Mouse (Mus musculus): ENCODE measurements at regions not wholly inside any gene's neighbourhood (a gene's known extent, or its start where the extent isn't known, plus 50 kb on each side); places are given as distances from the start of the nearest gene placed in this dataset.

DNA sequence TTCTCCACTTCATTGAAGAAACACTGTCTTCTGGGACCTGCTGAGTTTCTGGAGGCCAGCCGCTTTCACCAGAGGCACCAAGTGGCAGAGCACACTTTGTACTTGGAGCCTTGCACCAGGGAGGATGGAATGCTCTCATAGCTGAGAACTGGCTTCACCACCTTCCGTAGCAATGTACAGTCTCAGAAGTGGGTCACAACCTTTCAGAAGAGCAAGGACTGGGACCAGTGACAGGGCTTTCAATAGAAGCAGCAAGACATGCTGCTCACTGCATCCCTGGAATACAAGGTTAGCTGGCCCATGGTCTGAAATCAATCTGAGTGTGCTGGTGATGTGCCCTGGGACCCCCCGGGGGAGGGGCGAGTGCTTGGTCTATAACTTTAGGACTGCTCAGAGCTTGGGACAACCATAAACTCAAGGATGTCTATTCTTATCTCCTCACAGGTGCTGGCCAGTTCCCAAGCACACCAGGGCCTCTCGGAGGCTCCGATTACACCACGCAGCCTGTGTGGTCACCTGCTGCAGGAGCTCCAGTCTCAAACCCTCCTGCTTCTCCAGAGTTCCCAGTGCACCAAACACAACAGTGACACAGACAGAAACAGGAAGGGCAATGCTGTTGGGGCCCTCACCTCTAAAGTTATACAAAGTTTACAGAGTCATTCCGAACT, 114.4 kb upstream of the Tmem45b start:
- DNase-seq (ENCODE audit: low spot score) = no peak

DNA sequence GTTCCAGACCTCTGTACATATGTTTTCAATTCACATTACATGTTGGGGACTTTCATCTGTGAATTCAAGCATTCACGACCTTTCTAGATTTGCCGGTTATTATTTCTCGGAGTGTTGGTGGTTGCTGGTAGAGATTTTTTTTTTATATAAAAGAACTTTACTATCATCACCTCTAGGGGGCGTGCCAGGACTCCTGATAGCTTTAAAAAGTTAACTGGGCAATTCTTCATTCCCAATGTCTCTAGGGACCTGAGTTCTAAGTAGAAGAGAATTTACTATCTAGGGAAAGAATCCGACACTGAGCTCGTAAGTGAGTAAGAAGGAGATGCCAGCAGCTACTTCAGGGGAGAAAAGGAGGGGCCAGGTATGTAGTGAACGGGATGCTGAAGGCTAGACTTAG, 112.8 kb upstream of the Tmem45b start:
- DNase-seq (ENCODE audit: low spot score) = no peak

DNA sequence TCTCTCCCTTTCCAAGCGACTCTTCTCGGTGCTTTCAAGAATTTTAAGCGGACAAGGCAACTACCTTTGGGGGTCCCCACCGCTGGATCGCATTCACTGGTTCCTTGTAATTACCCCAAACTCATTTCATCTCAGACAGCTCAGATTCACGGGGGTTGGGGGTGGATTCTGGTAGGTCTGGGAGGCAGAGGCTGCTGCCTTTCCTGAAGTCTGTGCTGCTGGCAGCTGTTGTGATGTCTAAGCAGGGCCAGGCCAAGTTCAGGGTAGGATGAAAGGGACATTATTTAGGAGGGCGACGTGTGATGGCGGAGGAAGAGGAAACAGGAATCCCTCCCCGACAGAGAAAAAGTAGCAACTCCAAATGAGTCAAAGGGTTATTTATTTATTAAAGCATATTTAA, 102.8 kb upstream of the Tmem45b start:
- DNase-seq (ENCODE audit: low spot score) = no peak

DNA sequence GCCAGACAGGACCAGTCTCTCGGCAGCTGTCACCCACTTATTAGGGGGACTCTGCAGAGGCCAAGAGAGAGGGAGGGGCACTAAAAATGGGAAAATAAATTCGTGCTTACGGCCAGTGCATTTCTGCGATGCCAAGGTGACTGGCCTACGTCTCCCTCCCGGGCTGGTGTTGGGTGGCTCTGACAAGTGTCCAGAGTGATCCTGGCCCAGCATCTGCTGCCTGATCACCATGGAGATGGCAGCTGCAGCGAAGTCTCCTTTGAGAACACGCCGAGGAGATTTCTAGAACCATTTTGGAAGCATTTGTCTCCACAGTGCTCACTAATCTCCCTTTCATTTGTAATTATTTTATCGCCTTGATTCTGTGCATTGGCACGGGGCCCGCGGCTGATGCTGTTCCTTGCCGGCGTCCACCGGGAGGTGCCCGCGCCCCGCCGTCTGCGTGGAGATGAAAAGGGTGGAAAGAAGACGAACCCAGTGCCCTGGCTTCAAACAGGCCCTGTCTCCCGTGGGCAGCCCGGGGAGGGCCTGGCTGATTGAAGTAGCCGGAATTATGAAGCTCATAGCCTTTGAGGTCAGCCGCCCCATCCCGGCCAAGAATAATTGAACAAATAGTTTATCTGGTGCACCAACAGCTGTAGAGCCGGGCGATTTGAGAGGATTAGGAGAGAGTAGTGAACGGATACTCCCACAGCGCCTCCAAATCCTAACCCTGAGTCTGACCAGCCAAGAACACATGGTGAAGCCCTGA, 102.2 kb upstream of the Tmem45b start:
- no peak for DNase-seq (ENCODE audit: low spot score)

DNA sequence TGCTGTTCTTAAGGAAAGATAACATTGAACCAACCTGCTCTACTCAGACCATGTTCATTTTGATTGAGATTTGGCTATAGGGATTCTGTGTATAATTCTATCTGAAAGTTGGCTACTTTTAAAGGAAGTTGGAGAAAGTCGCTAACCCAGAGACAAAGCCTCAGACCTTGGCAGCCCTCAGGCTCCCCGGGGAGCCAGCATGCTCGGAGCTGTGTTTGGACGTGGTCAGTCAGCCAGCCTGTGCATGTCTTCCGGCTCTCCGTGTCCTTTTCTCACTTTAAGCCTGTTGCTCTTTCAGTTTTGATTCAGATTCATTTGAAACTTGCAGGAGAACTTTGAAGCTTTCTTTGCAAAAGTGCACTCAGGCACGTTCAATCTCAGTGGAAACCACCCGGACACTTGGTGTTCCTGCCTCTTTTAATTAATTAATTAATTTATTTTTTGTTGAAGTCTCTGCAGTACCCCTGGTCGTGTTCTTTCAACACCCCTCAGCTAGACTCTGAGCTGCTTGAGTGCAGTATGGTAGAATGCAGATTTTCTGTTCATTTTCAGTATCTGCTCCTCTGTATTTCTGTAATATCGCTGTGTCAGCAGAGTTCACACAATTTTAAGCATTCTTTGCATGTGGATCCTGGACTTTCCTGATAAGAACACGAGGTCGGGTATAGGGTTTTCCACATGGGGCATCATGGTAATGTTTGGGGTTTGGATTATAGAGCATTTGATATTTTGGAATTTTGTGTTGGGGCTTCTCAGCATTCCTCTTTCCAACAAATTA, 100.9 kb upstream of the Tmem45b start:
- no peak for DNase-seq (ENCODE audit: low spot score)

DNA sequence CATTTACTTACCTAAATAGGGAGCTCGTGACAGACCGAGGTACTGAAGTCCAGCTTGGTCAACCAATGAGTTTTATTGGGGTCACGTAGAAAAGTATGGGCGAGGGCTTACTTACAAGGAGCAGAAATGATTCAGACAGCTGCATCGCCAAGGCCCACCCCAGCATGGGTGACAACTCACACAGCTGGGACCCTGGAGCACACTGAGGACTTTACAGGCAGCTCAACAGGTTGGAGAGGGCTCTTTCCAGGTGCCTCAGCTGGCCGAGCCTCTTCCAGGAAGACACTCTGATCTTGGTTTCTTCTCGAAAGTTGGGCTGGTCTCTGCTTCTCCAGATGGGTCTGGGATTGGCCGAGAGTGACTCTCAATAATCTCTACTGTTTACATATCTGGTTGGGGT, 99.3 kb upstream of the Tmem45b start:
- no peak for DNase-seq (ENCODE audit: low spot score)

DNA sequence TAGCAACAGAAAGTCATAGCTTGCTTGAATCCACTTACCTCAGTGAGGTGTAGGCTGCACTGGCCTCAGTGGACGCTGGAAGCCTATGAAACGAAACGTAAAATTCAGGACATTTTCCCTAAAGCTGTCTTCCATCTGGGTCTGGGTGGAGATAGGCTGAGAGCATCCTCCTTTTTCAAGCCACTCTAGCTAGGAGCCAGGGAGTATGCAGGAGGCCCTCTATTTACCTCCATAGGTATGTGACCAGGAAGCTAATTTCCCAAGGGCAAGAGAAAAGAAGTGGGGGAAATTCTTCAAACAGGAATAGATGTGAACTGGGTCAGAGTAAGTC, 95.9 kb upstream of the Tmem45b start:
- DNase-seq (ENCODE audit: low spot score) = no peak

DNA sequence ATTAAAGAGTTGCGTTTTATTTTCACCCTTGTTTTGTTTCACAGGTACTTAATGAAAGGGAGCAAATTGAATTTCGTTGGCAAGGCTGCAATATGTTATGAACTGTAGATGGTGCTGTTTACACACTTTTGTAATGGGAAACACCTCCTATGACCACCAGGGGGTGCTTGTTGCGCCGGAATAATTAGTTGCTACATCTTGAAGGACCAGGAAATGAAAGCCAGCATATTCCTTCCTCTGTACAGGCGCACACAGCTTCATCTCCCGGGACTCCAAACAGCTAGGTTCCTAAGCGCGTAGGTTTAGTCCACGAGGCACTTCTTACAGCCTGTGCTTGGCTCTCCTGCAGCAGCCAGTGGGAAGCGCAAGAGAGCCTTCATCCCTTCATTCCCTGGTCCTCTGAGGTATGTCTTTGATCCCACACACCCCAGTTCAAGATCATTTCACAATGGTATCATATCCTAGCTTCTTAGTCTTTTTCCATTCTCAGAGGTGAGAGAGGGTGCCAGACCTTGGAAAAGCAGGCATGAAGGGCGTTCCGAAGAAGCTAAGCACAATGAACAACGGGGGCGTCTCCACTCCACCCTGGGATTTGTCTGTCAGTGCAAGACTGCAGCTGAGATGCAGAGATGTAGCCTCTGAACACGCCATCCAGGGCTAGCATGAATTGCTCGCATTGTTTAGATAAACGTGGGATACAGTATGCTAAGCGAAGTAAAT, 95.4 kb upstream of the Tmem45b start:
- DNase-seq (ENCODE audit: low spot score) = peak; percentile 84

DNA sequence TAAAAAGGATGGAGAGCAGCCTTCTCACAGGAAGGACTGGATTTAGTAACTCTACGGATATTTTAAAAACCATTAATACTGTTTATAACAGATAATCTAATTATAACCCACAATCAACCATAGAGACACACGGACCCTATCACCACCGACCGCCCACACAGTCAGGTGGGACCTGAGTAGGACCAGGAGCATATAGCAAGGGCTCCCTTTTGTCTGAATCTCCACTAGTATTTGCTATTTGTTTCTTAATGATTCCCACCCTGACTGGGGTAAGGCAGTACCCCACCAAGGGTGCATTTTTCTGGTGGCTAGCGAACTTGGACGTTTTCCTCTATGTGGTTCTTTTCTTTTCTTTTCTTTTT, 79.4 kb upstream of the Tmem45b start:
- DNase-seq (ENCODE audit: low spot score) = no peak

DNA sequence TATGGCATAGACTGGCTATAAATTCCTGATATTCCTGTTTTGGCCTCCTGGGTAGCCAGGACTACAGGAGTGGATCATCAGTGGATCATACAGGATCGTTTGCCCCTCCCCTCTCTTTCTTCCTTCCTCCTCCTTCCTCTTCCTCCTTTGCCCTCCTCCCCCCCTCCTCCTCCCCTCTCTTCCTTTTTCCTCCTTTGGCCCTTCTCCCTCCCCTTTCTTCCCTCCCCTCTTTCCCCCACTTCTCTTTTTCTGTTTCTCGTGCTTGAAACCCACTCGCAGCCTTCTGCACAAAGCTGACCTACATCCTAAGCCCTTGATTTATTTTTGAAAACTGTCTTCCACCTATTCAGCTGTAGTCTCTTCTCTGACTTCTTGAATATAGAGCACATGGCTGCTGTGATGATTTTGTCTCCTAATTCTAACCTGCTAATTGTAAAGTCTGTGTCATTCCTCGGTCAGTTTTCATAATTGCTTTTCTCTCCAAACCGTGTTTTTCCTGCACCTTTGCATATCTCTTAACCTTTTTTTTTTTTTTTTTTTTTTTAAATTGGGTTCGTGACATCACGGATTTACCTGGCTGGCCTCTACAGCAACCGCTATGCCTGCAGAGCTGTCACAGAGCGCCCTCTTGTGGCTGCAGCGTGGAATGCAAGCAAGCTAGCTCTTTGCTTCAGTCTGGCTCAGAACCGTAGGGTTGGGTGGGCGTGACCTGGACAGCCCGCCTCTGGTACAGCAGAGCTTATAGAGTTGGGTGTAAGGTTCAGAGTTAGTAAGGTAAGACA, 78.8 kb upstream of the Tmem45b start:
- DNase-seq (ENCODE audit: low spot score) = peak; percentile 27

DNA sequence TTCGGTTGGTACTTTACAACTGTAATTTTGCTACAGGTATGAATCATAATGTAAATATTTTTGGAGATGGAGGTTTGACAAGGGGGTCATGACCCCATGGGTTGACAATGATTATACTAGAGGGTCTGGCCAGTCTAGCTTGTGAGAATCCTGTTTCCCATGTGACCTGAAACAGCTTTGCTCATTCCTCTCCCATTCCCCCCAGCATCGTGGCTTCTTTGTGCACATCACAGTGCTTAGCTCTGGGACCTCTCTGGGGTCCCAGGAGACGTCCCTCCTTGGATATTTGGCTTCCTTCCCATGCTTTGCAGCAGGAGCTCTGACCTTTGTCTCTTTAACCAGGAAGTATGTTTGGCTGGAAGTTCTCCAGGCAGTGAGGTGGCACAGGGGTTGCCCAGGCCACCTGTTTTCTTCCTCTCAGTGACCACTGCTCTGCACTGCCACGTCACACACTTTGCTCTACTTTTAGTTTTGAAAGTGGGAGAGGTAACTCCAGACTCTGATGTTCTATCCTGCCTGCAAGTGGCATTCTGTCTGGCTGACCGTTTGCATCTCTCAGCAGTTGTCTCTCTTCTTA, 77.4 kb upstream of the Tmem45b start:
- no peak for DNase-seq (ENCODE audit: low spot score)

DNA sequence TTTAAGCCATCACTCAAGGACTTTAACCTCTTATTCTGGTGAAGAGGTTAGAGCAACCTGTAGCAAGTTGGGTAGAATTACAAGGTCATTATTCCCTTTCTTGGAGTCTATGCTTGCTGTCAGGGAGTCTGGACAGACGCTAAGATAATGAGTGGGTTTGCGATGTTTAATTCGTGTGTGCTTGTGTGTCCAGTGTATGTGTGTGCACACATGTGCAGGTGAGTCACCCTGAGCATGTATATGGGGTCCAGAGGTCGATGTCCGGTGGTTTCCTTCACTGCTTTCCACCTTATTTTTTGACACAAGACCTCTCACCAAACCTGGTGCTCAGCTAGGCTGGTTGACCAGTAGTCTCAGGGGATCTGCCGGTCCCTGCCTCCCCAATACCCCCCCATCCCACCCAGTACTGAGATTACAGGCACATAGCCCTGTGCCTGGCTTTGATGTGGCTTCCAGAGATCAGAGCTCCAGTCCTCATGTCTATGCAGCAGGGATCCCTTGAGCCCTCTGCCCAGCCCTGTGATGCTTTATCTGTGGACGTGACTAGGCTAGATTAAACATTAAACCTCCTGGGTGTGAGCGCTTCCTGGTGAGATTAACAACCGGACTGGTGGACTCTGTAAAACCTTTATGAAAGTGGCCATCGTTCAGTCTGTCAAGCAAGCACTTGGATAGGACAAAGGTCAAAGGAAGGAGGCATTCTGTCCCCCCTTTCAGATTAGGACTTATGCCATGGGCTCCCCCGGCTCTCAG, 74.4 kb upstream of the Tmem45b start:
- no peak for DNase-seq (ENCODE audit: low spot score)

DNA sequence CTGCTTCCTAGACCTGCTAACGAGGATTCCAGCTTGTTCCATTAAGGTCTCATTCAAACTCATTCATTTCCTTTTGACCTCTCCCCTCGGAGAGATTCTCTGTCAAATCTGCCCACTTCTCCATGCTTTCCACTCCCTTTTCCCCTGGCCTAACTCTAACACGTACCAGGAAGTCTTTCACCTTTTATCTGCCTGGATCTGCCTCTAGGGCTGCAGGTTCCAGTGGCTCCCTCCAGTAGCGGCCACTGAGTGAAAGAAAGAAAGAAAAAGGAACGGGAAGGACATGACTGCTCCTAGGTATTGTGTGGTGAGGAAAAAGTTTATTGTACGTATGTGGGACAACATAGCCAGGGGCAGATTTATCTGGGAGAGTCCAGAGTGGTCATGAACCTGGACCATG, 64.8 kb upstream of the Tmem45b start:
- no peak for DNase-seq (ENCODE audit: low spot score)

DNA sequence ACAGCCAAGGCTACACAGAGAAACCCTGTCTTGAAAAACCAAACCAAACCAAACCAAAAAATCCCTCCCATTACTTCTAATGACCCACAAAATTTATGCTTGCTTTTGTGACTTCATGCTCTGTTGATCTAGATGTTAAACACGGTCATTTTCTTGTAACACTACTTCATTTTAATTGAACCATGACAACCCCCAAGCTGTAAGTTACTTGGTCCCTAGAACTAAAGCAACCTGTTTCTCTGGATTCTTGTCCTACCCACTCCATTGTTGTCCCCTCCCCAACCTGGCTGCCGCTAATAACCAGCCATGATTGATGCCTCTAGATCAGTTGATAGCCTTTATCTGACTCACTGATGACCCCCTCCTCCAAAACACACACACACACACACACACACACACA, 63.0 kb upstream of the Tmem45b start:
- DNase-seq (ENCODE audit: low spot score) = no peak
